Mouse (Mus musculus) adrenal gland, postnatal 14 days (tissue): ENCODE data around the gene Tns1. TPM values are rescaled to one million over a fixed set of nuclear protein-coding genes. Genes with fewer than 3 reads are reported as not detected.

Experiments used
- DNase-seq: peaks from one replicate; pipeline ENCODE4 v3.0.0; 2021; ENCODE audit warnings: mixed read lengths
- total RNA-seq: library from RNA; stranded (reverse); gene quantifications from 2 replicates; pipeline ENCODE4 v1.2.3, GENCODE M21; 2021

Gene Tns1
- total RNA-seq, 1 experiment from 2014 or later: 325 TPM

GRCm38 (mm10) chr1:74031771-74032609, 92.3 kb downstream of the Tns1 start:
- DNase-seq: no peak

GRCm38 (mm10) chr1:74030901-74031360, 93.3 kb downstream of the Tns1 start:
- peak; percentile 85 for DNase-seq

DNA sequence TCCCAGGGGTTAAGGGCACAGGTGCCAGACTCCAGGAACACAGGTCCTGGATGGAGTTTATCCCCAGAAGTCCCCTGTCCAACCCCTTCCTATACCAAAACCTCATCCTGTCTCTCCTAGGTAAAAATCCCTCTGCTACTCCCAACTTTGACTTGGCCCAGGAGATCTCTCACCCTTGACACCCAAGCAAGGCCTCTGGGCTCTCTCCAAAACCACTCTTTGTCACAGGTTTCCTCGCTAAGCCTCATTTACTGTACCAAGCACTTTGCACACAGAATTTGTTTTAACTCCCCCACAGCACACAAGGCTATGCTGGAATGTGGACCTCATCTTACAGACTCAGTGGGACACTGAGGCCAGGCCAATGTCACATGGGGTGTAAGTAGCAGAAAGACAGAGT, 94.0 kb downstream of the Tns1 start:
- DNase-seq: no peak

DNA sequence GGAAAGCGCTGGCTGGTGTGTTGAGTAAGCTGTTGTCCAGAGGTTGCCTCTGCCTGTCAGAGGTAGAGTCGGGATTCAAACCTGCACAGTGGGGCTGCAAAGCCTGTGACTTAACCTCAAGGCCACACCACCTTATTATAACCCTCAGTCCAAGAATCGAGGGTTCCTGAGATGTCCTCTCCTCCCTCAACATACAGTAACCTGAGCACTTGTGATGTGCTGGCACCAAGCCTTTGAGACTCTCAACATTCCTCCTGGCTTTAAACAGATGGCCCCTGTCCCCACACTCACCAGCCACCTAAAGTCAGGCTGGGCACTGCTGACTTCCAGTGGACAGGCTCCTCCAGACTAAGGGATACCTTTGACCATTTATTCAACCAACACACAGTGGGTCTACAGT, 94.6 kb downstream of the Tns1 start:
- no peak for DNase-seq

GRCm38 (mm10) chr1:74028881-74029266, 95.4 kb downstream of the Tns1 start:
- peak; percentile 87 for DNase-seq

DNA sequence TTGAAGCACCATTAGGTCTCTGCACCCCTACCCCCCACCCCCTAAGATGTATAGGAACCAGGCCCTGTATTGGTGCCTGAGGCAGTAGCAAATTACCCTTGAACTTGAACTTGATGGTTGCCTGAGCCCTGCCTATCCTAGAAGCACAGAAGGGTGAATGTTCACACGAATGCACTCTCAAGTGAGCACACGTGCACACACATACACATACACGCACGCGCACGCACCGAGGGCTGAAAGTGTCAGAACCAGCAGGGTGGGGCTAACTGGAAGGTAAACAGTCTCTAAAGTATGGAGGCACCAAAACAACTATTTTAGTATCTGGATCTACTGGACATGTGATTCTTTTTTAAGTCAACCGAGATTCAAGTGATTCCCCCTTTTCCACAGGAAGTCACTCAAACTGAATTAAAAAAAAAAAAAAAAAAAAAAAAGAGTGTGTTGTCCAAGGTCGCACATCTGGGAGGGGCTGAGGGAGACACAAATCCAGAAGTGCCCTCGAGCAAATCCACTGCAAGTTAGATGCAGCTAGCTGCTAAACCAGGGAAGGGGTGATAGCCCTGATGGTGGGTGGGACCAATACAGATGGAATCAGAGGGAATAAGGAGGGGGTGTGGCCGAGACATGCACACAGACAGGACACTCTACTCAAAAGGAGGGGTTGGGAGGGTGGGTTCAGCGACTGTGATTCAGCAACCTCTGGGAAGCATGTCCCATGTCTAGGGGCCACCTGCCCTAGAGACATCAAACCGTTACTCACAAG, 96.0 kb downstream of the Tns1 start:
- no peak for DNase-seq

DNA sequence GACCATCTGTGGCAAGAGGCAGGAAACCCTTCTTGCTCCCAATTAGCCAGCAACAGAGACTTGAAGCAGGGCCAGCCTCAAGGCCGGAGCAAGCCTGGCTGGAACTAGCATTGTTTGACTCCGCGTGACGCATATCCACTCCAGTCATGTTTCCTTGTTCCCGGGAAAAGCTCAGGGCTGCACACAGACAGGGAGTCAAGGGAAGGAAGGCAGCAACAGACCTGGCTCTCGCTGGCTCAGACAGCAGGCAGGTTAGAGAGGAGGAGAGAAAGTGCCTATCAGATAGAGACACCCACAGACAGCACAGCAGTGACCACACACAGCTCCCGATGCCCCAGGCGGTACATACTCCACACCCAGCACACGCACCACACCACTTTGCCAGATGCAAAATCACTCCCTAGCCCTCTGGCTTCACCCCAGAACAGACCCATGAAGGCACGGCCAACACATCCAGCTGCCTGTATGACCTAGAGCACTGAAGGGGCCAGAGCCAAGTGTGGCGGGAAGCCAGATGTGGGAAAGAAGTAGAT, 96.6 kb downstream of the Tns1 start:
- peak; percentile 88 for DNase-seq

DNA sequence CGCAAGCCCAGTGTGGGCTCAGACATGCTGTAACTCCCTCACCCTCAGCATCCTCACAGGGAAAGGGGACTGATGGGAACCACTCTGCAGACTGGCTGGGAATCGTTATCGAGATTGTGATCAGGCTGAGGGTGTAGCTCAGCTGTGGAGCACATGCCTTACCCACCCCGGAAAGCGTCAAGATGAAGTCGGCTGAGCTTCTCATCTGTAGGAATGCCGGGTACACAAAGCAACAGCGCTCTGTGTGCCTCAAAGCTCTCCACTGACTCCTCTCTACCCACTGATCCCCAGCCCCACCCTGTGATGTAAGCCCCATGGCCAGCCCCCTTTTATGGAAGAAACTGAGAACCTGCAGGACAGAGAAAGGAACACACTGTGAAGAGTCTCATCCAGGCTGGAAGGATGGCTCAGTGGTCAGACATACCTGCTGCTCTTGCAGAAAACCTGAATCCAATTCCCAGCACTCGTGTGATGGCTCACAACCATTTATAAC, 97.5 kb downstream of the Tns1 start:
- no peak for DNase-seq

- DNase-seq: peak; percentile 83
Observed at GRCm38 (mm10) chr1:74025651-74026226, 98.5 kb downstream of the Tns1 start.

DNA sequence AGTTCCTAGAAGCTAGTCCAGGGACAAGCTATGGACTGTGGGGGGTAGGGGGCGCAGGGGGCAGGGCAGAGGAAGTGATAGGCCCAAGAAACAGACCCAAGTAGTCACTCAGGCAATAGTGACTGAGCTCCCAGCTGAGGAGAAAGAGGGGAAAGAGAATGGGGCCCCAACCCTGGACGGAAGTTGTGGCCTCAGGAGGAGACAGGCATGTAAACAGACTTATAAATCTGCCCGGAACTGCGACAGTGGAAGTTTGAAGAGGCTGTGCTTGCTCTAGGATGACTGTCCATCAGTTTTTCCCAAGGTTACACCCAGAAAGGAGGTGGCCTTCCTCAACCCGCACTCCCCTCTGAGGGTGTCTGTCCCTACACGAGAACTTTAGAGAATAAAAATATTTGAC, 99.0 kb downstream of the Tns1 start:
- peak; percentile 70 for DNase-seq

- DNase-seq: peak; percentile 62
Observed at GRCm38 (mm10) chr1:74024452-74025190, 99.6 kb downstream of the Tns1 start.

DNA sequence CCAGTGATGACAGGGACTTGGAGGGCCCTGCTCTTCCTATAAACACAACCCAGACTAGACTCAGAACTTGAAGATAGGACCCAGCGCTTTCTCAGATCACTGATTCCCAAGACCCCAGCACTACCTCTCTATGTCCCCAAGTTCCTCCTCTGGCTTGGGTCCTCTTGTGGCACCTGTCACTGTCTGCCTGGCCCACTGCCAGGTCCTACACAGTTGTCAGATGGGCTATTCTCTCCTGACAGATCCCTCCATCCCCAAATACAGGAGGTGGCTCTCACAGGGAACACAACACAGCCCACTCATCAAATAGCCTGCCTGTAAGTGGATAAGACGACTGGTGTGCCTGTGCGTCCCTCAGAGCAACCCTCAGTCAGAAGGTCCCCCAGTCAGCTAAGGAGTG, 101.3 kb downstream of the Tns1 start:
- DNase-seq: no peak

DNA sequence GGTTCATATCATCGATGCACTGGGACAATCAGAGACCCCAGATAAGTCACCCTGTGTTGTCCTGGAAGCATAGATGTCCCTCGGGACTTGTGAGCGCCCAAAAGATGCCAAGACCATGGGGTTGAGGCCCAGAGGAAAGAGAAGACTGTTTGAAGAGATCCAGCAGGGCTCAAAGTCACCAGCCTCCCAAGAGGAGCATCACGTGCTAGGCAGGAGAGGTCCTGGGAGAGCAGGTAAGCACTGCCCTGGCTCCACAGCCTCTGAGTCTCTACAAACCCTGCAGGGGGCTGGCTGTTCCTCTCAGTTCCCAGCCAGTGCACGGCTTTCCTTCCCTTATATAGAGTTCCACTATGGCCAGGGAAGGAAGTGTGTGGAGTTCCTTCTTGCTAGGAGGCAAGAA, 101.7 kb downstream of the Tns1 start:
- peak; percentile 47 for DNase-seq

DNA sequence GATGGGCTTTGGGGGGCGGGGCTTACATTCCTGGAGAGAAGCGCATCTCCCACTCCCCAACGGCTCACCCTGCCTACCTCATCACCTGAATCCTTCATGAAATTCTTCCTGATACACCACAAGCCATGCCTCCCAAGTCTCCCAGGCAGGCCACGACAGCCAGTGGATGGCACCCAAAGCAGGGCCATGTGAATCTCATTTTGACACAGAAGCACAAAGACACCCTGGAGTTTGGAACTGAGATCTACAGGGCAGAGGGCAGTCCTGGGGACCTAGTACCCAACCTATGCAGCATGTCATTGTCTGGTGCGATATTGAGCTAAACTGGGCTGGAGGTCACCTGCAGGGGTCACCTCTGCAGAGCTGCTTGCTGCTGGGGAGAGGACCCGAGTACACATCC, 104.0 kb downstream of the Tns1 start:
- DNase-seq: no peak

GRCm38 (mm10) chr1:74017399-74018172, 106.7 kb downstream of the Tns1 start:
- peak; percentile 75 for DNase-seq

- peak; percentile 67 for DNase-seq
Observed at GRCm38 (mm10) chr1:74016618-74017017, 107.6 kb downstream of the Tns1 start.

- peak; percentile 66 for DNase-seq
Observed at GRCm38 (mm10) chr1:74015513-74016234, 108.6 kb downstream of the Tns1 start.

DNA sequence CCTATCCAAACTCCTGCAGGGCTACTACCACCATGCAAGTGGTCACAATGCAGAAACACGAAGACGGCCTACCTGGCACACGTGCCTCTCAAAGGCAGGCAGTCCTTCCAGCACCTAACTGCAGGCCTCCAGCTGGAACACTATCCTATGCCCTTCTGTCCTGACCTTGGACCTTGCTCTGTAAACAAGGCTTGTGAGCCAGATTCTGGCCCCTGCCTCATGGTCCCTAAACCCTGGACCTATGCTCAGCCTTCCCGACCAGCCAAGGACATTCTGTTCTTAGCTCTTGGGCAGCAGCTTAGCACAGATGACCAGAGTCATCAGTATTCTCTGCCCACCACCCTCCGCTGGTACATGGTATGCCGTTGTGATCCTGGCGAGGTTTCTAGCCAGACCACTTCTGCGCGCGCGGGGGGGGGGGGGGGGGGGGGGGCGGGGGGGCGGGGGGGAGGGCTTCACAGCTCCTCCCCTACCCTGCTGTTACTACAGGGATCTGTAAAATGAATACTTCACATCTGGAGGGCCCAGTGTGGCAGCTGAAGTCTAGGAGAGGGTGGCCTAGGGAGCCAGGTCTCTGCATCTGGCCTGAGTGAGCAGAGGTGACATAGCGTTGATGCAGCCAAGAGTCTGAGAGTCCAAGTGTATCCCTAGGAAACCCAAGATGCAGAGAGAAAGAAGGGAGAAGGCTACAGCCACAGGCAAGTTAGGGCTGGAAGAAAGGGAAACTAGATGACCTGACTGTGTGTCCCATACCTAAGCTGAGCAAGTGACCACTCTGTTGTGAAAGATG, 109.5 kb downstream of the Tns1 start:
- peak; percentile 78 for DNase-seq

- peak; percentile 73 for DNase-seq
Observed at GRCm38 (mm10) chr1:74013296-74014031, 110.8 kb downstream of the Tns1 start.
